ENCODE assay signal across 15 mouse cellular contexts in genomic region chr6:87745301-87745700, GRCm38 (mm10). TPM values are rescaled to one million over a fixed set of nuclear protein-coding genes. Genes with fewer than 3 reads are reported as not detected.
DNase-seq lines count a peak whose midpoint lies in the region; ATAC-seq lines count a peak whose summit lies in the region.
"Had no signal": no experiment of that assay in that cellular context is flagged by ENCODE, and none has a peak within 500 bp of the region (broad histone marks: within the 10 kb centered on the region; RNA-seq: fewer than 3 reads in every experiment).

No protein-coding gene starts in this region.

- H3K4me3 ChIP-seq in liver, embryonic 13.5 days (replicated peaks) = no peak overlapping the region
- no peak overlapping the region for H3K4me3 ChIP-seq in liver, embryonic 11.5 days (ENCODE audit: low read depth, low read length)
- H3K4me3 ChIP-seq in liver, embryonic 15.5 days (replicated peaks) = no peak overlapping the region
- H3K4me3 ChIP-seq: forebrain, embryonic 15.5 days; heart, embryonic 15.5 days; midbrain, embryonic 13.5 days had no signal

- peak; percentile 50 for DNase-seq in adrenal gland, adult 2 months
- DNase-seq in adrenal gland, postnatal 4 days (ENCODE audit: low spot score in 2 of 2) = no peak
- DNase-seq in liver, embryonic 13.5 days = no peak
- DNase-seq in liver, embryonic 11.5 days (ENCODE audit: low spot score) = no peak
- no peak for DNase-seq in left cerebral cortex, postnatal 25 days (ENCODE audit: low spot score in 2 of 2)
- no peak for DNase-seq in left cerebral cortex, postnatal 36 days (ENCODE audit: low spot score in 2 of 2)
- no peak for DNase-seq in left cerebral cortex, adult 11 months (ENCODE audit: low spot score)
- DNase-seq: gastrocnemius, postnatal 14 days had no signal

- no peak for ATAC-seq in liver, embryonic 13.5 days (ENCODE audit: low read depth)
- ATAC-seq in liver, embryonic 11.5 days (replicated peaks; ENCODE audit: low FRiP score) = no peak
- no peak for ATAC-seq in liver, embryonic 15.5 days (ENCODE audit: insufficient read depth)
- ATAC-seq: forebrain, embryonic 15.5 days; midbrain, embryonic 13.5 days had no signal

- no peaks in the 10 kb centered on the region for H3K36me3 ChIP-seq in liver, embryonic 13.5 days
- no peaks in the 10 kb centered on the region for H3K36me3 ChIP-seq in liver, embryonic 11.5 days (ENCODE audit: control insufficient read depth, insufficient read depth, low read length)
- H3K36me3 ChIP-seq in liver, embryonic 15.5 days (replicated peaks) = no peaks in the 10 kb centered on the region
- H3K36me3 ChIP-seq: forebrain, embryonic 15.5 days; G1E; heart, embryonic 15.5 days; midbrain, embryonic 13.5 days had no signal

- no peak overlapping the region for H3K4me2 ChIP-seq in liver, embryonic 13.5 days
- no peak overlapping the region for H3K4me2 ChIP-seq in liver, embryonic 11.5 days
- H3K4me2 ChIP-seq in liver, embryonic 15.5 days = no peak overlapping the region
- H3K4me2 ChIP-seq: forebrain, embryonic 15.5 days; heart, embryonic 15.5 days; hindbrain, embryonic 14.5 days; midbrain, embryonic 13.5 days had no signal

- H3K27ac ChIP-seq in liver, embryonic 13.5 days = peak overlapping the region; percentile 53; the same call in 1 of the 2 replicates
- H3K27ac ChIP-seq in liver, embryonic 11.5 days (ENCODE audit: low read depth, low read length) = no peak overlapping the region
- H3K27ac ChIP-seq in liver, embryonic 15.5 days (replicated peaks) = 0 out of 2 replicates have a peak overlapping the region, but pooled peaks have one; percentile 66
- H3K27ac ChIP-seq: forebrain, embryonic 15.5 days; heart, embryonic 15.5 days; hindbrain, embryonic 14.5 days; midbrain, embryonic 13.5 days had no signal

- intact Hi-C loops in left cerebral cortex, postnatal 25 days (cut with DNase I) = no loop called here
- intact Hi-C loops in left cerebral cortex, postnatal 36 days (cut with DNase I) = no loop called here

- H3K27me3 ChIP-seq in liver, embryonic 13.5 days = no peaks in the 10 kb centered on the region
- no peaks in the 10 kb centered on the region for H3K27me3 ChIP-seq in liver, embryonic 11.5 days (replicated peaks; ENCODE audit: control insufficient read depth, insufficient read depth, low read length)
- no peaks in the 10 kb centered on the region; the same call in 1 of the 2 replicates for H3K27me3 ChIP-seq in liver, embryonic 15.5 days
- H3K27me3 ChIP-seq: forebrain, embryonic 15.5 days; heart, embryonic 15.5 days; midbrain, embryonic 13.5 days had no signal

- H3K4me1 ChIP-seq in liver, embryonic 13.5 days (replicated peaks) = peaks cover 92% of the 10 kb centered on the region
- H3K4me1 ChIP-seq in liver, embryonic 11.5 days (replicated peaks; ENCODE audit: control insufficient read depth, insufficient read depth, low read length) = peaks cover 36% of the 10 kb centered on the region
- H3K4me1 ChIP-seq in liver, embryonic 15.5 days (replicated peaks) = peaks cover 81% of the 10 kb centered on the region
- H3K4me1 ChIP-seq: forebrain, embryonic 15.5 days; midbrain, embryonic 13.5 days had no signal

- no peak overlapping the region for H3K9ac ChIP-seq in liver, embryonic 13.5 days
- no peak overlapping the region for H3K9ac ChIP-seq in liver, embryonic 11.5 days (ENCODE audit: low read depth, low read length)
- H3K9ac ChIP-seq in liver, embryonic 15.5 days = no peak overlapping the region
- H3K9ac ChIP-seq: forebrain, embryonic 15.5 days; heart, embryonic 15.5 days; hindbrain, embryonic 14.5 days; liver, embryonic 14.5 days; midbrain, embryonic 13.5 days had no signal

- no peaks in the 10 kb centered on the region for H3K9me3 ChIP-seq in liver, embryonic 13.5 days (replicated peaks)
- no peaks in the 10 kb centered on the region for H3K9me3 ChIP-seq in liver, embryonic 11.5 days (ENCODE audit: control insufficient read depth, low read length)
- H3K9me3 ChIP-seq in liver, embryonic 15.5 days (replicated peaks) = no peaks in the 10 kb centered on the region
- H3K9me3 ChIP-seq: forebrain, embryonic 15.5 days; G1E; heart, embryonic 15.5 days; midbrain, embryonic 13.5 days had no signal

- 34% methylated on average over 1 of the region's 1 CpGs for WGBS in liver, embryonic 13.5 days (ENCODE audit: insufficient replicate concordance)
- 34% methylated on average over 1 of the region's 1 CpGs for WGBS in liver, embryonic 11.5 days
- 20% methylated on average over 1 of the region's 1 CpGs for WGBS in liver, embryonic 15.5 days (ENCODE audit: insufficient replicate concordance)

RNA-seq across cellular contexts. Expression of gene Efcc1, which starts 14.6 kb away (rescaled TPM):
- total RNA-seq in adrenal gland, adult 2 months (2021) = 1 to 10 TPM in 1 of 2 experiments, under 1 TPM in 1; 0.63 to 1.1 TPM
- polyA plus RNA-seq in adrenal gland, adult 2 months (2012; rRNA removed) = 1.1 and 1.4 TPM in 2 replicates
- 1 to 10 TPM; 2.0 to 2.1 TPM for total RNA-seq in adrenal gland, postnatal 4 days (2021)
- 0.16 and 0.35 TPM in 2 replicates for polyA plus RNA-seq in liver, embryonic 13.5 days (2015; fragmentation: Nextera tagmentation; extraction: Ambion mirVana)
- 0.45 and 0.57 TPM in 2 replicates for polyA plus RNA-seq in liver, embryonic 11.5 days (2014; fragmentation: Nextera tagmentation; extraction: Ambion mirVana)
- 0.15 and 0.16 TPM in 2 replicates for polyA plus RNA-seq in liver, embryonic 15.5 days (2015; fragmentation: Nextera tagmentation; extraction: Ambion mirVana)
- total RNA-seq in left cerebral cortex, postnatal 25 days (2021) = 1 to 10 TPM; 3.4 to 4.5 TPM
- 1 to 10 TPM; 3.9 to 6.0 TPM for total RNA-seq in left cerebral cortex, postnatal 36 days (2021)
- polyA plus RNA-seq: G1E had no signal

RNA-seq across cellular contexts. Expression of gene Gp9, which starts 32.6 kb away (rescaled TPM):
- total RNA-seq in adrenal gland, adult 2 months (2021) = under 1 TPM in 1 of 2 experiments, not detected in 1; 0.45 TPM
- polyA plus RNA-seq in adrenal gland, adult 2 months (2012; rRNA removed) = 0.84 and 1.0 TPM in 2 replicates
- total RNA-seq in adrenal gland, postnatal 4 days (2021) = 1 to 10 TPM; 1.0 to 1.1 TPM
- 32.7 and 35.6 TPM in 2 replicates for polyA plus RNA-seq in liver, embryonic 13.5 days (2015; fragmentation: Nextera tagmentation; extraction: Ambion mirVana)
- polyA plus RNA-seq in liver, embryonic 11.5 days (2014; fragmentation: Nextera tagmentation; extraction: Ambion mirVana) = 37.2 and 37.3 TPM in 2 replicates
- 26.8 and 29.9 TPM in 2 replicates for polyA plus RNA-seq in liver, embryonic 15.5 days (2015; fragmentation: Nextera tagmentation; extraction: Ambion mirVana)
- 1 to 10 TPM in 1 of 2 experiments, under 1 TPM in 1; 0.92 to 1.1 TPM for total RNA-seq in left cerebral cortex, postnatal 25 days (2021)
- total RNA-seq in left cerebral cortex, postnatal 36 days (2021) = 1 to 10 TPM; 1.3 to 1.9 TPM
- total RNA-seq: gastrocnemius, postnatal 14 days had no signal
